Mouse (Mus musculus): ENCODE data around the gene Abcc12. TPM values are rescaled to one million over a fixed set of nuclear protein-coding genes. Genes with fewer than 3 reads are reported as not detected.

Abcc12 gene
- total and polyA plus RNA-seq, 3 experiments = not detected

DNA sequence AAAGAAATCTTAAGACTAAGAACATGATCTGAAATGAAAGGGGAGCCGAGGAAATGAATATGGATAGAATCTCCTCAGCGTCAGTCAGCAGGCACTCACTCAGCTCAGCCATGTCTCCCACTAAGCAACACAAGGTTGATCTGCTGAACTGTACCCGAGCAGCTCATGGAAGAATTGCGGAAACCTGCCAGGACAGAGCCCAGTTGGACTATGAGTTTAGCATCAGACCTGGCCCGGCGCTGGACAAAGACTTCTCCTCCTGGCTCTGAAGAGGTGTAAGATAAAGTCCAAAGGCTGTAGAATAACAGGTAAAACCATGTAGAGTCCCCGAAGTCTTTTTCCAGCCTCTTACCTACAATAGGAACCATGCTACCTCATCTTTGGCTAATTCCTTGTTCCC is 17.2 kb upstream of the Abcc12 start:
- no peak for TF ChIP-seq UBTF (IDR thresholded peaks at IDR 0.05; ENCODE audit: low read depth, low read length)
- peaks cover 9% of the 10 kb centered on the region for H3K27me3 ChIP-seq (replicated peaks)
- H3K27ac ChIP-seq (ENCODE audit: insufficient read depth, low read depth) = no peak overlapping the region
- H3K9me3 ChIP-seq (replicated peaks; ENCODE audit: low read length) = no peaks in the 10 kb centered on the region
- in situ Hi-C loops (cut with MboI; ENCODE audit: low pct_ligation_motif_present, low pct_unique_long_range_greater_than_20kb, low sequenced_read_pairs) = no loop called here
- H3K4me2 ChIP-seq (ENCODE audit: insufficient read depth, low read depth, poor library complexity, severe bottlenecking) = no peak overlapping the region
- H3K9ac ChIP-seq (ENCODE audit: insufficient read depth, low read depth) = no peak overlapping the region
- no peak overlapping the region for H3K4me3 ChIP-seq (replicated peaks in 1 of 3; ENCODE audit: low read depth in 2 of 3, low read length in 2 of 3, poor library complexity in 1 of 3)
- H3K4me1 ChIP-seq (ENCODE audit: control insufficient read depth in 1 of 2, insufficient read depth in 2 of 2) = no peaks in the 10 kb centered on the region
- dilution Hi-C loops (cut with MboI; ENCODE audit: extremely low pct_ligation_motif_present, extremely low pct_unique_long_range_greater_than_20kb, low sequenced_read_pairs) = no loop called here
- H3K36me3 ChIP-seq (replicated peaks in 1 of 2; ENCODE audit: control insufficient read depth in 1 of 2, insufficient read depth in 1 of 2, low read length in 1 of 2) = no peaks in the 10 kb centered on the region
- no peaks in the 10 kb centered on the region for H3K79me2 ChIP-seq (replicated peaks; ENCODE audit: control insufficient read depth, extremely low read depth, insufficient read depth, poor library complexity, severe bottlenecking)
- DNase-seq (ENCODE audit: extremely low read depth) = no peak

DNA sequence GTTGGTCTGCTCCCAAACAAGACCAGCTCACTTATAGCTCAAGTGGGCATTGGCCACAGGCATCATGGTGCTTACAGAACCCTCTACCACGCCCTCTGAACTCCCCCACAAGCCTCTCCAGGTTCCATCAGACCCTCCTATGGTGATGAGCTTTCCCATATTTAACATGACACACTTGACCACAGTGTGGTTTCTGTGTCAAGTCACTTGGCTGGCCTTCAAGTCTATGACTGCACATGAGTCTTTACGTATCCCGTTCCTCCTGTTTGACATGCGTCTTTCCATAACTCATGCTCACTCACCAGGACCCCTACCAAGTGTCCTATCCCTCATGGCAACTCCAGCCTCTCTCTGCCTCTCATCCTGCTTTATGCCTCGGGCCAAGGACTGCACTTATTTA is 15.2 kb upstream of the Abcc12 start:
- Histone ChIP-seq H3K4me1 (ENCODE audit: control insufficient read depth in 1 of 2, insufficient read depth in 2 of 2) (no peaks in the 10 kb centered on the region), H3K36me3 (replicated peaks in 1 of 2; ENCODE audit: control insufficient read depth in 1 of 2, insufficient read depth in 1 of 2, low read length in 1 of 2) (no peaks in the 10 kb centered on the region), H3K27ac (ENCODE audit: insufficient read depth, low read depth) (no peak overlapping the region), H3K9ac (ENCODE audit: insufficient read depth, low read depth) (no peak overlapping the region), H3K4me3 (replicated peaks in 1 of 3; ENCODE audit: low read depth in 2 of 3, low read length in 2 of 3, poor library complexity in 1 of 3) (no peak overlapping the region), H3K27me3 (replicated peaks) (peaks cover 9% of the 10 kb centered on the region), H3K9me3 (replicated peaks; ENCODE audit: low read length) (no peaks in the 10 kb centered on the region), H3K79me2 (replicated peaks; ENCODE audit: control insufficient read depth, extremely low read depth, insufficient read depth, poor library complexity, severe bottlenecking) (no peaks in the 10 kb centered on the region), H3K4me2 (ENCODE audit: insufficient read depth, low read depth, poor library complexity, severe bottlenecking) (no peak overlapping the region)
- in situ Hi-C loops (cut with MboI; ENCODE audit: low pct_ligation_motif_present, low pct_unique_long_range_greater_than_20kb, low sequenced_read_pairs) = no loop called here
- TF ChIP-seq MYC (IDR thresholded peaks at IDR 0.05; ENCODE audit: low read depth, low read length) (no peak), SIN3A (IDR thresholded peaks at IDR 0.05; ENCODE audit: low read length) (no peak), POLR2AphosphoS2 (IDR thresholded peaks at IDR 0.05; ENCODE audit: low read depth, low read length) (no peak), USF1 (IDR thresholded peaks at IDR 0.05; ENCODE audit: low read depth, low read length) (no peak), ZC3H11A (IDR thresholded peaks at IDR 0.05; ENCODE audit: low read depth, low read length) (no peak), JUN (IDR thresholded peaks at IDR 0.05; ENCODE audit: insufficient read depth, low read depth, low read length) (no peak), BHLHE40 (IDR thresholded peaks at IDR 0.05; ENCODE audit: low read depth, low read length) (no peak), JUND (conservative IDR thresholded peaks at IDR 0.05; ENCODE audit: low read depth, low read length) (no peak), KAT2A (IDR thresholded peaks at IDR 0.05; ENCODE audit: insufficient replicate concordance, low read length) (no peak), NELFE (IDR thresholded peaks at IDR 0.05; ENCODE audit: low read depth, low read length) (no peak), MXI1 (IDR thresholded peaks at IDR 0.05; ENCODE audit: low read depth, low read length) (no peak), ZMIZ1 (IDR thresholded peaks at IDR 0.05; ENCODE audit: low read depth, low read length) (no peak)
- no peak for DNase-seq (ENCODE audit: extremely low read depth)
- dilution Hi-C loops (cut with MboI; ENCODE audit: extremely low pct_ligation_motif_present, extremely low pct_unique_long_range_greater_than_20kb, low sequenced_read_pairs) = no loop called here

DNA sequence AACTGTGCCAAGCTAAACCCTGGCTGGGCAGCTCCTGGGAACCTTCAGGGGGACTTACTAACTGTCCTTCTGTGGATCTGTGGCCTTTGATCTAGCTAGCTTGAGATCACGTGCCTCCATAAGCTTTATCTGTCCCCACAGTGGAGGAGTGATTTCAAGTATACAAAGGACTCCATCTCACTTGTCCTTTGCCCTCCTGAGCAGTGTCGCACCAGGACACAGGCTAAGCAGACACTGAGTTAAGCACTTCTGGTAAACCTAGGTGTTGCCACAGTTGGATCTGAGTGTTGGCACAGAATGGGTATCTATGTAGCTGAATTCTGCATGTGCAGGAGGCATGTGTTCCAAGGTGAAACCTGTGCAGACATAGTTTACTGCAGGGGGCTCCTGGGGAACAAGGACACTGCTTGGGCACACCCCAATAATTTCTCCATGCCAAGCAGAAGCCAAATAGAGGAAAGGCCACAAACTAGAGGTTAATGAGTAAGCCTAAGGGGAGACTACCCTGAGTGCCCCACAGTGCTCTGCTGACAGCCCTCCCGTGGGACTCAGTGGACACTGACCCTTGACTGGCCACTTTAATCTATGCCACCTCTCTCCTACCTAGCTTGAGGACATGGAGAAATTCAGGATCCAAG is 13.8 kb upstream of the Abcc12 start:
- dilution Hi-C loops (cut with MboI; ENCODE audit: extremely low pct_ligation_motif_present, extremely low pct_unique_long_range_greater_than_20kb, low sequenced_read_pairs) = no loop called here
- Histone ChIP-seq H3K36me3 (replicated peaks in 1 of 2; ENCODE audit: control insufficient read depth in 1 of 2, insufficient read depth in 1 of 2, low read length in 1 of 2) (no peaks in the 10 kb centered on the region), H3K79me2 (replicated peaks; ENCODE audit: control insufficient read depth, extremely low read depth, insufficient read depth, poor library complexity, severe bottlenecking) (no peaks in the 10 kb centered on the region), H3K9me3 (replicated peaks; ENCODE audit: low read length) (no peaks in the 10 kb centered on the region), H3K27me3 (replicated peaks) (peaks cover 9% of the 10 kb centered on the region), H3K27ac (ENCODE audit: insufficient read depth, low read depth) (no peak overlapping the region), H3K4me3 (replicated peaks in 1 of 3; ENCODE audit: low read depth in 2 of 3, low read length in 2 of 3, poor library complexity in 1 of 3) (no peak overlapping the region), H3K4me2 (ENCODE audit: insufficient read depth, low read depth, poor library complexity, severe bottlenecking) (no peak overlapping the region), H3K9ac (ENCODE audit: insufficient read depth, low read depth) (no peak overlapping the region), H3K4me1 (ENCODE audit: control insufficient read depth in 1 of 2, insufficient read depth in 2 of 2) (no peaks in the 10 kb centered on the region)
- DNase-seq (ENCODE audit: extremely low read depth) = no peak
- in situ Hi-C loops (cut with MboI; ENCODE audit: low pct_ligation_motif_present, low pct_unique_long_range_greater_than_20kb, low sequenced_read_pairs) = no loop called here
- no peak for TF ChIP-seq ZC3H11A (IDR thresholded peaks at IDR 0.05; ENCODE audit: low read depth, low read length)
- TF ChIP-seq NELFE (IDR thresholded peaks at IDR 0.05; ENCODE audit: low read depth, low read length) = no peak
